Comparison of ENCODE assay signal across 9 mouse cellular contexts in the genomic region with DNA sequence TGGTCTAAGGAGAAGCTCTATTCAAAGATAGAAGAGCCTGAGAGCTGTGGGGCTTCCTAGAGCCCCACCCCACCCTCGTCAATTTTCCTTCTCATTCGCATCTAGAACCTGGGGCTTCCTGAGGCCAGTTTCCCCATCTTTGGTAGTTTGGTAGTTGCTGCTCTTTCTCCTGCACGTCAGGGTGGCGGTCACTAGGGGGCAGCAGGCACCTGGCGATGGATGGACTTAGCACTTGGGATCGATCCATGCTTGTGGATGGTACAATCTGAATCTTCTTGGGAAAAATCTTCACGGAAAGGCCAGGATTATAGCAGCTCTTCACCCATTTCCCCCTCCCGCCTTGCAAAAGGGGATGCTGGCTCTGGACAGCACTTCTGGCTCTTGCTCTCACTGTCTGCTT. TPM values are rescaled to one million over a fixed set of nuclear protein-coding genes. Genes with fewer than 3 reads are reported as not detected.
DNase-seq lines count a peak whose midpoint lies in the region; ATAC-seq and TF ChIP-seq lines count a peak whose summit lies in the region.
"Had no signal": no experiment of that assay in that cellular context is flagged by ENCODE, and none has a peak within 500 bp of the region (broad histone marks: within the 10 kb centered on the region; RNA-seq: fewer than 3 reads in every experiment).

No protein-coding gene starts in this region.

- peaks cover 88% of the 10 kb centered on the region for H3K36me3 ChIP-seq in heart, postnatal 0 days (replicated peaks; ENCODE audit: control insufficient read depth, insufficient read depth, low read length)
- peaks cover 98% of the 10 kb centered on the region for H3K36me3 ChIP-seq in heart, embryonic 12.5 days
- H3K36me3 ChIP-seq in forebrain, embryonic 16.5 days (ENCODE audit: control insufficient read depth, insufficient read depth) = peaks cover 3% of the 10 kb centered on the region; the same call in 1 of the 2 replicates

- no peak for TF ChIP-seq EP300 in heart, postnatal 0 days (IDR thresholded peaks at IDR 0.05; ENCODE audit: low read depth)

- H3K9ac ChIP-seq in heart, postnatal 0 days (replicated peaks; ENCODE audit: low read depth, low read length) = no peak overlapping the region
- H3K9ac ChIP-seq in heart, embryonic 12.5 days = no peak overlapping the region
- H3K9ac ChIP-seq in forebrain, embryonic 16.5 days (replicated peaks; ENCODE audit: low read depth, low read length) = 0 out of 2 replicates have a peak overlapping the region, but pooled peaks have one; percentile 3

- TF ChIP-seq CTCF in heart, postnatal 0 days (IDR thresholded peaks at IDR 0.05; ENCODE audit: low read depth) = peak; percentile 52
- TF ChIP-seq CTCF in bone marrow, adult 2 months (IDR thresholded peaks at IDR 0.05; ENCODE audit: control insufficient read depth, insufficient read depth, low read length) = peak; percentile 91

- no peaks in the 10 kb centered on the region for H3K9me3 ChIP-seq in heart, postnatal 0 days (replicated peaks; ENCODE audit: control insufficient read depth, low read length)
- H3K9me3 ChIP-seq in heart, embryonic 12.5 days (replicated peaks) = no peaks in the 10 kb centered on the region
- no peaks in the 10 kb centered on the region for H3K9me3 ChIP-seq in forebrain, embryonic 16.5 days (ENCODE audit: control insufficient read depth, low read length)

- no peak for ATAC-seq in heart, postnatal 0 days (ENCODE audit: insufficient read depth, low read depth)
- ATAC-seq in heart, embryonic 12.5 days (ENCODE audit: insufficient number of reproducible peaks, low FRiP score) = no peak
- no peak for ATAC-seq in forebrain, embryonic 16.5 days
- no peak for ATAC-seq in granulocyte monocyte progenitor cell, adult 5-6 weeks (replicated peaks; ENCODE audit: poor library complexity, severe bottlenecking)

- H3K4me1 ChIP-seq in heart, postnatal 0 days (ENCODE audit: control insufficient read depth, insufficient read depth) = no peaks in the 10 kb centered on the region
- peaks cover 22% of the 10 kb centered on the region for H3K4me1 ChIP-seq in heart, embryonic 12.5 days (replicated peaks)
- no peaks in the 10 kb centered on the region for H3K4me1 ChIP-seq in bone marrow, adult 2 months (ENCODE audit: control insufficient read depth, insufficient read depth, low read length)
- H3K4me1 ChIP-seq in forebrain, embryonic 16.5 days (replicated peaks; ENCODE audit: control insufficient read depth, insufficient read depth, low read length) = peaks cover 13% of the 10 kb centered on the region

- 34% methylated on average over 8 of the region's 8 CpGs for WGBS in heart, postnatal 0 days
- 27% methylated on average over 8 of the region's 8 CpGs for WGBS in heart, embryonic 12.5 days
- 57% methylated on average over 8 of the region's 8 CpGs for WGBS in bone marrow, adult 2 months
- 10% methylated on average over 8 of the region's 8 CpGs for WGBS in forebrain, embryonic 16.5 days

- no peak for DNase-seq in heart, postnatal 0 days (ENCODE audit: low spot score)
- peak; percentile 74 to 75 for DNase-seq in right cerebral cortex, adult 2 months (ENCODE audit: low spot score in 2 of 2)
- no peak for DNase-seq in right cerebral cortex, postnatal 4 days
- DNase-seq in lung, postnatal 25 days (ENCODE audit: low spot score) = peak; percentile 32

- TF ChIP-seq POLR2A in bone marrow, adult 2 months (IDR thresholded peaks at IDR 0.05; ENCODE audit: borderline replicate concordance, control insufficient read depth, low read depth, low read length) = no peak

- H3K27me3 ChIP-seq in heart, postnatal 0 days (ENCODE audit: control insufficient read depth, insufficient read depth, low read length) = no peaks in the 10 kb centered on the region
- H3K27me3 ChIP-seq in heart, embryonic 12.5 days (replicated peaks) = no peaks in the 10 kb centered on the region
- H3K27me3 ChIP-seq in forebrain, embryonic 16.5 days (replicated peaks; ENCODE audit: control insufficient read depth, insufficient read depth, low read length) = no peaks in the 10 kb centered on the region

- H3K27ac ChIP-seq in heart, postnatal 0 days (ENCODE audit: low read depth) = no peak overlapping the region
- H3K27ac ChIP-seq in heart, embryonic 12.5 days (ENCODE audit: poor library complexity, severe bottlenecking) = no peak overlapping the region; the same call in 1 of the 2 replicates
- H3K27ac ChIP-seq in bone marrow, adult 2 months (ENCODE audit: control insufficient read depth, insufficient read depth, low read depth, low read length, poor library complexity) = no peak overlapping the region
- H3K27ac ChIP-seq in forebrain, embryonic 16.5 days (ENCODE audit: low read length) = no peak overlapping the region

- no peak overlapping the region for H3K4me2 ChIP-seq in heart, postnatal 0 days (ENCODE audit: low read depth, low read length)
- no peak overlapping the region for H3K4me2 ChIP-seq in heart, embryonic 12.5 days
- H3K4me2 ChIP-seq in forebrain, embryonic 16.5 days (ENCODE audit: low read length) = no peak overlapping the region

- no peak overlapping the region for H3K4me3 ChIP-seq in heart, postnatal 0 days (ENCODE audit: low read depth, low read length)
- no peak overlapping the region for H3K4me3 ChIP-seq in heart, embryonic 12.5 days
- H3K4me3 ChIP-seq in bone marrow, adult 2 months (replicated peaks; ENCODE audit: control insufficient read depth, low read depth, low read length) = no peak overlapping the region
- no peak overlapping the region for H3K4me3 ChIP-seq in forebrain, embryonic 16.5 days (replicated peaks; ENCODE audit: low read length)

RNA-seq across cellular contexts. Expression of a gene that starts 34.1 kb away (rescaled TPM):
- not detected in 2 replicates for total RNA-seq in heart, postnatal 0 days (2014; rRNA removed; ENCODE audit: low replicate concordance)
- polyA plus RNA-seq in heart, postnatal 0 days (2015; fragmentation: Nextera tagmentation; extraction: Ambion mirVana) = 0.41 and 0.52 TPM in 2 replicates
- polyA plus RNA-seq in heart, embryonic 12.5 days (2016; fragmentation: Nextera tagmentation; extraction: Ambion mirVana) = 1.2 and 1.5 TPM in 2 replicates
- polyA plus RNA-seq in bone marrow, adult 2 months (2011; ENCODE audit: insufficient read depth, insufficient read length, low replicate concordance, missing spikeins) = not detected in 2 replicates
- polyA plus RNA-seq in forebrain, embryonic 16.5 days (2015; fragmentation: Nextera tagmentation; extraction: Ambion mirVana) = 0.99 and 3.3 TPM in 2 replicates
- not detected in 2 replicates for total RNA-seq in granulocyte monocyte progenitor cell, adult 5-6 weeks (2014; fragmentation: Nextera tagmentation)
- total RNA-seq in granulocyte monocyte progenitor cell, adult 5-6 weeks (2017) = 1.0 TPM in 1 of 2 replicates, not detected in the other
- total RNA-seq: layer of hippocampus, adult 8-10 months had no signal

RNA-seq across cellular contexts. Expression of a gene that starts 58.6 kb away (rescaled TPM):
- 181 and 218 TPM in 2 replicates for total RNA-seq in heart, postnatal 0 days (2014; rRNA removed; ENCODE audit: low replicate concordance)
- polyA plus RNA-seq in heart, postnatal 0 days (2015; fragmentation: Nextera tagmentation; extraction: Ambion mirVana) = 80.0 and 82.5 TPM in 2 replicates
- polyA plus RNA-seq in heart, embryonic 12.5 days (2016; fragmentation: Nextera tagmentation; extraction: Ambion mirVana) = 154 and 164 TPM in 2 replicates
- 29.5 and 74.6 TPM in 2 replicates for polyA plus RNA-seq in bone marrow, adult 2 months (2011; ENCODE audit: insufficient read depth, insufficient read length, low replicate concordance, missing spikeins)
- 54.8 and 59.8 TPM in 2 replicates for polyA plus RNA-seq in forebrain, embryonic 16.5 days (2015; fragmentation: Nextera tagmentation; extraction: Ambion mirVana)
- total RNA-seq in granulocyte monocyte progenitor cell, adult 5-6 weeks (2014; fragmentation: Nextera tagmentation) = 31.9 and 49.3 TPM in 2 replicates
- 62.6 and 66.5 TPM in 2 replicates for total RNA-seq in granulocyte monocyte progenitor cell, adult 5-6 weeks (2017)

Comparison
In these comparisons a context has a peak if more than half of its experiments do, and no peak if none do; other contexts are left out.
1. DNase-seq: peak in right cerebral cortex, adult 2 months (2 of 2) and lung, postnatal 25 days (single experiment); none in heart, postnatal 0 days (single experiment) and right cerebral cortex, postnatal 4 days (single experiment).